In genomic region chr13:63573256-63573835, GRCm38 (mm10) we compare ENCODE assay signal across 8 mouse cellular contexts. TPM values are rescaled to one million over a fixed set of nuclear protein-coding genes. Genes with fewer than 3 reads are reported as not detected.
A peak's percentile ranks its signal among the peaks of the same experiment; 100 is the strongest.
DNase-seq lines count a peak whose midpoint lies in the region; ATAC-seq lines count a peak whose summit lies in the region.

Gene Ptch1, minus strand, starts transcription at chr13:63573598.

- peaks cover 46% of the 10 kb centered on the region for H3K27me3 ChIP-seq in hindbrain, embryonic 11.5 days (ENCODE audit: control insufficient read depth, insufficient read depth, low read length)
- H3K27me3 ChIP-seq in megakaryocyte, embryonic 14.5 days (replicated peaks): peaks cover 87% of the 10 kb centered on the region
- no peaks in the 10 kb centered on the region for H3K27me3 ChIP-seq in stomach, embryonic 14.5 days (ENCODE audit: control insufficient read depth, insufficient read depth, low read length)

- H3K36me3 ChIP-seq in hindbrain, embryonic 11.5 days (ENCODE audit: control insufficient read depth, insufficient read depth, low read length): no peaks in the 10 kb centered on the region
- H3K36me3 ChIP-seq in megakaryocyte, embryonic 14.5 days (replicated peaks; ENCODE audit: low read length): no peaks in the 10 kb centered on the region
- H3K36me3 ChIP-seq in stomach, embryonic 14.5 days (ENCODE audit: control insufficient read depth, insufficient read depth, low read length): no peaks in the 10 kb centered on the region

- ATAC-seq in frontal cortex, adult (ENCODE audit: low TSS enrichment): peak; percentile 48
- ATAC-seq in hindbrain, embryonic 11.5 days (ENCODE audit: low FRiP score): peak; percentile 75
- ATAC-seq in stomach, embryonic 14.5 days (ENCODE audit: insufficient number of reproducible peaks, insufficient read depth, low FRiP score, low read depth): peak; percentile 68

- peak; percentile 46 for DNase-seq in layer of hippocampus, adult 11-12 months (ENCODE audit: low spot score)
- DNase-seq in layer of hippocampus, adult 9-11 months: no peak
- DNase-seq in cerebellum, adult 8-10 months: peak; percentile 49
- peak; percentile 83 for DNase-seq in hindbrain, embryonic 11.5 days (ENCODE audit: low spot score)
- DNase-seq in left cerebral cortex, postnatal 10 days (ENCODE audit: extremely low spot score in 1 of 2, low spot score in 2 of 2): peak in 1 of 2 experiments; percentile 72

- peaks cover 8% of the 10 kb centered on the region for H3K4me1 ChIP-seq in hindbrain, embryonic 11.5 days (replicated peaks; ENCODE audit: control insufficient read depth, insufficient read depth, low read length)
- H3K4me1 ChIP-seq in megakaryocyte, embryonic 14.5 days: peaks cover 34% of the 10 kb centered on the region
- peaks cover 11% of the 10 kb centered on the region; the same call in 1 of the 2 replicates for H3K4me1 ChIP-seq in stomach, embryonic 14.5 days (ENCODE audit: control insufficient read depth, insufficient read depth, low read length)

- peak within 1 kb of the TSS; percentile 78 for H3K9ac ChIP-seq in hindbrain, embryonic 11.5 days (ENCODE audit: low read depth, low read length)
- H3K9ac ChIP-seq in stomach, embryonic 14.5 days (replicated peaks; ENCODE audit: low read depth, low read length): peak within 1 kb of the TSS; percentile 95

- intact Hi-C loops in left cerebral cortex, postnatal 10 days (cut with DNase I): loop anchor here (5.0 kb wide), 1 partner anchor 244 kb away; the partner anchor contains the start of gene Ercc6l2

- H3K4me2 ChIP-seq in hindbrain, embryonic 11.5 days (replicated peaks; ENCODE audit: low read depth, low read length): peak within 1 kb of the TSS; percentile 97
- peak within 1 kb of the TSS; percentile 95 for H3K4me2 ChIP-seq in stomach, embryonic 14.5 days (replicated peaks; ENCODE audit: low read depth, low read length)

- H3K9me3 ChIP-seq in hindbrain, embryonic 11.5 days (ENCODE audit: control insufficient read depth, low read length): no peaks in the 10 kb centered on the region
- H3K9me3 ChIP-seq in megakaryocyte, embryonic 14.5 days: peaks cover 10% of the 10 kb centered on the region; the same call in 1 of the 2 replicates
- no peaks in the 10 kb centered on the region for H3K9me3 ChIP-seq in stomach, embryonic 14.5 days (ENCODE audit: control insufficient read depth, low read depth, low read length)

- peak within 1 kb of the TSS; percentile 72 for H3K4me3 ChIP-seq in hindbrain, embryonic 11.5 days (ENCODE audit: low read depth, low read length)
- peak within 1 kb of the TSS; percentile 91 for H3K4me3 ChIP-seq in megakaryocyte, embryonic 14.5 days (replicated peaks)
- H3K4me3 ChIP-seq in stomach, embryonic 14.5 days (ENCODE audit: low read depth, low read length): peak within 1 kb of the TSS; percentile 82

- under 1% methylated on average over 41 of the region's 44 CpGs for WGBS in hindbrain, embryonic 11.5 days
- WGBS in stomach, embryonic 14.5 days: 2% methylated on average over 40 of the region's 44 CpGs

- peak within 1 kb of the TSS; percentile 89 for H3K27ac ChIP-seq in hindbrain, embryonic 11.5 days (ENCODE audit: low read depth, low read length)
- H3K27ac ChIP-seq in stomach, embryonic 14.5 days (ENCODE audit: low read length): peak within 1 kb of the TSS; percentile 95

RNA-seq across cellular contexts. Expression of gene Ptch1, which starts in this region (rescaled TPM):
- polyA plus RNA-seq in hindbrain, embryonic 11.5 days (2014; fragmentation: Nextera tagmentation; extraction: Ambion mirVana): 19.5 and 28.4 TPM in 2 replicates
- 10 to 100 TPM; 37.4 to 40.6 TPM for total RNA-seq in left cerebral cortex, postnatal 10 days (2021)
- polyA plus RNA-seq in megakaryocyte, embryonic 14.5 days (2012; ENCODE audit: insufficient read depth, low replicate concordance): 0.65 and 2.7 TPM in 2 replicates
- polyA plus RNA-seq in stomach, embryonic 14.5 days (2014; fragmentation: Nextera tagmentation; extraction: Ambion mirVana): 71.5 and 79.8 TPM in 2 replicates
